Mouse (Mus musculus) liver, embryonic 14.5 days (tissue): ENCODE measurements at regions not wholly inside any gene's neighbourhood (a gene's known extent, or its start where the extent isn't known, plus 50 kb on each side); places are given as distances from the start of the nearest gene placed in this dataset.
"Not testable (repeated sequence)": the region's sequence is repeated elsewhere in the genome, so short reads cannot be mapped to it uniquely, and the experiment has no call there.

Experiments
- ATAC-seq: fragments of 200-750 bp; cut with Nextera tagmentation; 2 replicates; pipeline ENCODE4 v1.8.0; 2017; ENCODE audit warnings: moderate number of reproducible peaks, mild to moderate bottlenecking, moderate library complexity; ENCODE audit not compliant: insufficient read depth
- DNase-seq, 3 experiments: peaks; one replicate each; pipeline ENCODE4 v3.0.0-alpha.2; 2012 to 2013; ENCODE audit warnings: low read depth in 3 of 3, low spot score in 3 of 3
- H3K27ac ChIP-seq: fragments of 300-500 bp; sonication (generic); 2 replicates; pipeline ENCODE4 v1.5.1; 2014; ENCODE audit warnings: moderate library complexity, mild to moderate bottlenecking, control low read depth, inconsistent platforms
- H3K27me3 ChIP-seq: fragments of 300-500 bp; sonication (generic); 2 replicates; pipeline ENCODE4 v1.6.1; 2014; ENCODE audit warnings: mild to moderate bottlenecking, low read length, moderate library complexity; ENCODE audit not compliant: control insufficient read depth, insufficient read depth
- H3K36me3 ChIP-seq: fragments of 300-500 bp; sonication (generic); replicated peaks from 2 replicates; pipeline ENCODE4 v1.6.1; 2014; ENCODE audit warnings: low read depth; ENCODE audit not compliant: control insufficient read depth, insufficient read depth
- H3K4me1 ChIP-seq, 2 experiments: fragments of 200-500 bp in 1 of 2; fragments of 300-500 bp in 1 of 2; sonication (generic) in 1 of 2; replicated peaks; 2 replicates each; pipeline ENCODE4 v1.6.1; 2012 to 2014; ENCODE audit warnings: antibody characterized with exemption in 1 of 2, inconsistent platforms in 1 of 2, low read length in 1 of 2; ENCODE audit not compliant: control insufficient read depth in 2 of 2, insufficient read depth in 2 of 2
- H3K4me2 ChIP-seq: fragments of 300-500 bp; sonication (generic); 2 replicates; pipeline ENCODE4 v1.6.1; 2014; ENCODE audit warnings: low read depth, mild to moderate bottlenecking, control low read depth, moderate library complexity
- H3K4me3 ChIP-seq, 2 experiments: fragments of 200-500 bp in 1 of 2; fragments of 300-500 bp in 1 of 2; sonication (generic) in 1 of 2; 2 replicates each; pipeline ENCODE4 v1.5.1; 2012 to 2014; ENCODE audit warnings: low read depth in 2 of 2, low read length in 2 of 2, mild to moderate bottlenecking in 2 of 2, control low read depth in 1 of 2, inconsistent platforms in 1 of 2, moderate library complexity in 1 of 2; ENCODE audit not compliant: insufficient read depth in 1 of 2
- H3K9ac ChIP-seq: fragments of 300-500 bp; sonication (generic); replicated peaks from 2 replicates; pipeline ENCODE4 v1.6.1; 2014; ENCODE audit warnings: mild to moderate bottlenecking, control low read depth, moderate library complexity
- H3K9me3 ChIP-seq: fragments of 300-500 bp; sonication (generic); 2 replicates; pipeline ENCODE4 v1.6.1; 2016; ENCODE audit warnings: low read length, mixed read lengths; ENCODE audit not compliant: control insufficient read depth
- CTCF ChIP-seq: IDR thresholded peaks from 2 replicates; pipeline ENCODE4 v1.5.1; 2016; ENCODE audit warnings: antibody characterized with exemption, low read depth, control low read depth
- EP300 ChIP-seq: IDR thresholded peaks from 2 replicates; pipeline ENCODE4 v1.6.1; 2016; ENCODE audit warnings: antibody characterized with exemption, low read depth
- WGBS: fragments of 180-500 bp; shearing (Covaris S2); extraction: QIAGEN DNeasy Blood & Tissue Kit; methylation state at CpG from one replicate; pipeline ENCODE4 v1.1.7; 2014; ENCODE audit not compliant: insufficient replicate concordance; 5-methylcytosine and 5-hydroxymethylcytosine counted together

GRCm38 (mm10) chr17:16918191-16918590, 145.7 kb upstream of the Zfp960 start:
- Histone ChIP-seq H3K9ac (no peak overlapping the region), H3K27me3 (no peaks in the 10 kb centered on the region), H3K4me3 (no peak overlapping the region), H3K27ac (no peak overlapping the region), H3K4me2 (no peak overlapping the region), H3K4me1 (no peaks in the 10 kb centered on the region), H3K9me3 (no peaks in the 10 kb centered on the region), H3K36me3 (no peaks in the 10 kb centered on the region)
- ATAC-seq (no peak), DNase-seq (no peak)
- no peak for TF ChIP-seq EP300
- TF ChIP-seq CTCF, result no peak
- 71% methylated on average over 2 of the region's 2 CpGs for WGBS

GRCm38 (mm10) chr17:16926200-16926599, 137.7 kb upstream of the Zfp960 start:
- Histone ChIP-seq H3K4me3 (no peak overlapping the region), H3K9ac (no peak overlapping the region), H3K9me3 (no peaks in the 10 kb centered on the region), H3K27me3 (no peaks in the 10 kb centered on the region), H3K4me2 (no peak overlapping the region), H3K4me1 (no peaks in the 10 kb centered on the region), H3K36me3 (no peaks in the 10 kb centered on the region), H3K27ac (no peak overlapping the region)
- ATAC-seq (no peak), DNase-seq (no peak)
- TF ChIP-seq EP300 (no peak), CTCF (no peak)

GRCm38 (mm10) chr17:16951092-16952016, 112.6 kb upstream of the Zfp960 start:
- ATAC-seq (peak; percentile 100), DNase-seq (peak; percentile 78 to 83 (median 81))
- Histone ChIP-seq H3K4me3 (peak overlapping the region; percentile 57 to 89), H3K9ac (peak overlapping the region; percentile 61), H3K4me2 (peak overlapping the region; percentile 39)
- not testable (repeated sequence) for H3K36me3 ChIP-seq, H3K27me3 ChIP-seq, H3K9me3 ChIP-seq, H3K4me1 ChIP-seq, H3K27ac ChIP-seq
- WGBS, result 3% methylated on average over 20 of the region's 26 CpGs

- Histone ChIP-seq H3K4me3 (peak overlapping the region; percentile 13 to 57; a peak in 3 of 4 replicates), H3K4me2 (peak overlapping the region; percentile 39)
- H3K36me3 ChIP-seq, ATAC-seq, DNase-seq, H3K27ac ChIP-seq, H3K4me1 ChIP-seq, H3K9me3 ChIP-seq, H3K9ac ChIP-seq, H3K27me3 ChIP-seq: not testable (repeated sequence)
- WGBS, result 12% methylated on average over 2 of the region's 2 CpGs
These were observed 111.8 kb upstream of the Zfp960 start for GRCm38 (mm10) chr17:16952146-16952545.

- not testable (repeated sequence) for H3K9ac ChIP-seq, H3K4me3 ChIP-seq, DNase-seq, ATAC-seq, H3K27me3 ChIP-seq, H3K9me3 ChIP-seq, H3K4me1 ChIP-seq, H3K27ac ChIP-seq, H3K4me2 ChIP-seq, H3K36me3 ChIP-seq
- WGBS, result 69% methylated on average over 21 of the region's 21 CpGs
These were observed 66.7 kb upstream of the Zfp960 start for GRCm38 (mm10) chr17:16997241-16997640.

GRCm38 (mm10) chr17:17004632-17005265, 59.2 kb upstream of the Zfp960 start:
- H3K4me3 ChIP-seq, result peak overlapping the region; percentile 63 to 82
- peak; percentile 100 for ATAC-seq
- DNase-seq, result peak; percentile 78 to 87 (median 86)
- not testable (repeated sequence) for H3K4me1 ChIP-seq, H3K36me3 ChIP-seq, H3K9me3 ChIP-seq, H3K27me3 ChIP-seq, H3K27ac ChIP-seq
- H3K4me2 ChIP-seq, result peak overlapping the region; percentile 72
- peak overlapping the region; percentile 70 for H3K9ac ChIP-seq
- 1% methylated on average over 16 of the region's 16 CpGs for WGBS

GRCm38 (mm10) chr17:17005267-17005666, 58.6 kb upstream of the Zfp960 start:
- not testable (repeated sequence) for H3K9me3 ChIP-seq, H3K36me3 ChIP-seq, H3K27me3 ChIP-seq, H3K4me1 ChIP-seq, H3K27ac ChIP-seq
- 3% methylated on average over 11 of the region's 11 CpGs for WGBS
- peak overlapping the region; percentile 63 to 82 for H3K4me3 ChIP-seq
- H3K4me2 ChIP-seq, result peak overlapping the region; percentile 72
- peak; percentile 25; the same call in 1 of the 2 replicates for ATAC-seq
- DNase-seq, result peak; percentile 7 to 19 (median 9)
- peak overlapping the region; percentile 70 for H3K9ac ChIP-seq
